Mouse (Mus musculus) intestine, embryonic 15.5 days (tissue): Measurements from ENCODE around the gene Tead1. TPM values are rescaled to one million over a fixed set of nuclear protein-coding genes. Genes with fewer than 3 reads are reported as not detected.

Experiments
- ATAC-seq: fragments of 200-750 bp; cut with Nextera tagmentation; 2 replicates; pipeline ENCODE4 v1.8.0; 2017; ENCODE audit warnings: moderate TSS enrichment, moderate library complexity
- H3K27ac ChIP-seq: fragments of 300-500 bp; sonication (generic); 2 replicates; pipeline ENCODE4 v1.5.1; 2015; ENCODE audit warnings: mild to moderate bottlenecking, inconsistent platforms
- H3K27me3 ChIP-seq: fragments of 300-500 bp; sonication (generic); replicated peaks from 2 replicates; pipeline ENCODE4 v1.6.1; 2015; ENCODE audit warnings: inconsistent platforms
- H3K36me3 ChIP-seq: fragments of 300-500 bp; sonication (generic); 2 replicates; pipeline ENCODE4 v1.6.1; 2015; ENCODE audit warnings: inconsistent platforms
- H3K4me1 ChIP-seq: fragments of 300-500 bp; sonication (generic); replicated peaks from 2 replicates; pipeline ENCODE4 v1.6.1; 2015; ENCODE audit warnings: inconsistent platforms
- H3K4me2 ChIP-seq: fragments of 300-500 bp; sonication (generic); replicated peaks from 2 replicates; pipeline ENCODE4 v1.6.1; 2015; ENCODE audit warnings: mild to moderate bottlenecking, inconsistent platforms
- H3K4me3 ChIP-seq: fragments of 300-500 bp; sonication (generic); replicated peaks from 2 replicates; pipeline ENCODE4 v1.5.1; 2015; ENCODE audit warnings: inconsistent platforms
- H3K9ac ChIP-seq: fragments of 300-500 bp; sonication (generic); 2 replicates; pipeline ENCODE4 v1.6.1; 2015; ENCODE audit warnings: inconsistent platforms
- H3K9me3 ChIP-seq: fragments of 300-500 bp; sonication (generic); 2 replicates; pipeline ENCODE4 v1.6.1; 2016; ENCODE audit warnings: inconsistent platforms
- WGBS: fragments of 180-500 bp; shearing (Covaris S2); methylation state at CpG from one replicate; pipeline ENCODE4 v1.1.7; 2015; 5-methylcytosine and 5-hydroxymethylcytosine counted together
- polyA plus RNA-seq: library from polyadenylated mRNA; unstranded; fragments of >200 nt; fragmentation: Nextera tagmentation; extraction: Ambion mirVana; gene quantifications from 2 replicates; pipeline ENCODE4 v1.2.1, GENCODE M21; 2015

Tead1 gene
- polyA plus RNA-seq, 1 experiment from 2014 or later, result 18.3 TPM

GRCm38 (mm10) chr7:112693566-112693965 lies 14.4 kb downstream of the Tead1 start:
- no peak for ATAC-seq
- H3K27ac ChIP-seq, result 0 out of 2 replicates have a peak overlapping the region, but pooled peaks have one; percentile 18
- no peak overlapping the region for H3K9ac ChIP-seq
- H3K36me3 ChIP-seq, result no peaks in the 10 kb centered on the region
- peaks cover 67% of the 10 kb centered on the region for H3K4me1 ChIP-seq
- no peak overlapping the region for H3K4me3 ChIP-seq
- 68% methylated on average over 10 of the region's 10 CpGs for WGBS
- no peaks in the 10 kb centered on the region for H3K9me3 ChIP-seq
- H3K4me2 ChIP-seq, result no peak overlapping the region
- H3K27me3 ChIP-seq, result no peaks in the 10 kb centered on the region

GRCm38 (mm10) chr7:112696777-112697161 lies 17.7 kb downstream of the Tead1 start:
- Histone ChIP-seq H3K4me1 (peaks cover 59% of the 10 kb centered on the region), H3K9ac (no peak overlapping the region)
- no peak for ATAC-seq

GRCm38 (mm10) chr7:112697162-112697841 lies 18.2 kb downstream of the Tead1 start:
- H3K27ac ChIP-seq, result peak overlapping the region; percentile 93
- H3K4me3 ChIP-seq, result no peak overlapping the region
- H3K9me3 ChIP-seq, result no peaks in the 10 kb centered on the region
- no peaks in the 10 kb centered on the region for H3K27me3 ChIP-seq
- H3K9ac ChIP-seq, result peak overlapping the region; percentile 35; the same call in 1 of the 2 replicates
- H3K36me3 ChIP-seq, result no peaks in the 10 kb centered on the region
- H3K4me1 ChIP-seq, result peaks cover 54% of the 10 kb centered on the region
- H3K4me2 ChIP-seq, result peak overlapping the region; percentile 50
- ATAC-seq, result peak; percentile 65
- WGBS, result 8% methylated on average over 10 of the region's 10 CpGs

More at GRCm38 (mm10) chr7:112696777-112697161, 17.7 kb downstream of the Tead1 start:
- Histone ChIP-seq H3K27me3 (no peaks in the 10 kb centered on the region), H3K36me3 (no peaks in the 10 kb centered on the region), H3K9me3 (no peaks in the 10 kb centered on the region), H3K27ac (peak overlapping the region; percentile 93), H3K4me3 (no peak overlapping the region), H3K4me2 (peak overlapping the region; percentile 50)
- 28% methylated on average over 4 of the region's 4 CpGs for WGBS

GRCm38 (mm10) chr7:112700082-112700481 lies 21.0 kb downstream of the Tead1 start:
- peaks cover 38% of the 10 kb centered on the region for H3K4me1 ChIP-seq
- 51% methylated on average over 5 of the region's 5 CpGs for WGBS
- no peaks in the 10 kb centered on the region for H3K9me3 ChIP-seq
- H3K4me2 ChIP-seq, result no peak overlapping the region
- H3K9ac ChIP-seq, result no peak overlapping the region
- H3K36me3 ChIP-seq, result no peaks in the 10 kb centered on the region
- ATAC-seq, result no peak
- H3K4me3 ChIP-seq, result no peak overlapping the region
- no peaks in the 10 kb centered on the region for H3K27me3 ChIP-seq
- no peak overlapping the region for H3K27ac ChIP-seq

GRCm38 (mm10) chr7:112703341-112703740 lies 24.2 kb downstream of the Tead1 start:
- Histone ChIP-seq H3K9ac (no peak overlapping the region), H3K9me3 (no peaks in the 10 kb centered on the region), H3K4me3 (no peak overlapping the region), H3K4me1 (peaks cover 19% of the 10 kb centered on the region; the same call in 1 of the 2 replicates), H3K27ac (no peak overlapping the region), H3K27me3 (no peaks in the 10 kb centered on the region), H3K36me3 (no peaks in the 10 kb centered on the region), H3K4me2 (no peak overlapping the region)
- 66% methylated on average over 4 of the region's 4 CpGs for WGBS
- no peak for ATAC-seq

GRCm38 (mm10) chr7:112705870-112706269 lies 26.8 kb downstream of the Tead1 start:
- H3K9ac ChIP-seq, result no peak overlapping the region
- 39% methylated on average over 9 of the region's 9 CpGs for WGBS
- no peak overlapping the region for H3K4me3 ChIP-seq
- H3K36me3 ChIP-seq, result no peaks in the 10 kb centered on the region
- peak overlapping the region; percentile 48 for H3K27ac ChIP-seq
- no peaks in the 10 kb centered on the region for H3K9me3 ChIP-seq
- ATAC-seq, result peak; percentile 92
- H3K4me2 ChIP-seq, result peak overlapping the region; percentile 7; the same call in 1 of the 2 replicates
- peaks cover 17% of the 10 kb centered on the region for H3K4me1 ChIP-seq
- no peaks in the 10 kb centered on the region for H3K27me3 ChIP-seq

GRCm38 (mm10) chr7:112706756-112707155 lies 27.6 kb downstream of the Tead1 start:
- Histone ChIP-seq H3K36me3 (no peaks in the 10 kb centered on the region), H3K9ac (no peak overlapping the region), H3K27me3 (no peaks in the 10 kb centered on the region), H3K4me1 (peaks cover 24% of the 10 kb centered on the region), H3K4me3 (no peak overlapping the region), H3K27ac (no peak overlapping the region), H3K4me2 (no peak overlapping the region), H3K9me3 (no peaks in the 10 kb centered on the region)
- WGBS, result 44% methylated on average over 3 of the region's 4 CpGs
- 0 out of 2 replicates have a peak, but pooled peaks have one; percentile 13 for ATAC-seq

GRCm38 (mm10) chr7:112710409-112711107 lies 31.4 kb downstream of the Tead1 start:
- Histone ChIP-seq H3K9ac (no peak overlapping the region), H3K36me3 (no peaks in the 10 kb centered on the region), H3K4me3 (no peak overlapping the region), H3K27ac (no peak overlapping the region), H3K4me1 (peaks cover 30% of the 10 kb centered on the region), H3K27me3 (no peaks in the 10 kb centered on the region), H3K9me3 (no peaks in the 10 kb centered on the region), H3K4me2 (no peak overlapping the region)
- ATAC-seq, result no peak
- 72% methylated on average over 7 of the region's 7 CpGs for WGBS

- no peaks in the 10 kb centered on the region for H3K27me3 ChIP-seq
- ATAC-seq, result peak; percentile 40
- no peak overlapping the region for H3K9ac ChIP-seq
- H3K36me3 ChIP-seq, result no peaks in the 10 kb centered on the region
- WGBS, result 70% methylated on average over 5 of the region's 5 CpGs
- no peaks in the 10 kb centered on the region for H3K9me3 ChIP-seq
- H3K4me1 ChIP-seq, result peaks cover 38% of the 10 kb centered on the region
- H3K27ac ChIP-seq, result 0 out of 2 replicates have a peak overlapping the region, but pooled peaks have one; percentile 33
- H3K4me2 ChIP-seq, result no peak overlapping the region
- H3K4me3 ChIP-seq, result no peak overlapping the region
Observed at GRCm38 (mm10) chr7:112711977-112712376, 32.9 kb downstream of the Tead1 start.

GRCm38 (mm10) chr7:112713509-112713908 lies 34.4 kb downstream of the Tead1 start:
- H3K36me3 ChIP-seq, result no peaks in the 10 kb centered on the region
- ATAC-seq, result no peak
- no peaks in the 10 kb centered on the region for H3K9me3 ChIP-seq
- no peak overlapping the region for H3K27ac ChIP-seq
- H3K4me2 ChIP-seq, result no peak overlapping the region
- no peak overlapping the region for H3K4me3 ChIP-seq
- WGBS, result 61% methylated on average over 5 of the region's 5 CpGs
- H3K27me3 ChIP-seq, result no peaks in the 10 kb centered on the region
- H3K4me1 ChIP-seq, result peaks cover 51% of the 10 kb centered on the region
- no peak overlapping the region for H3K9ac ChIP-seq

GRCm38 (mm10) chr7:112714783-112715182 lies 35.7 kb downstream of the Tead1 start:
- H3K9me3 ChIP-seq, result no peaks in the 10 kb centered on the region
- H3K4me1 ChIP-seq, result peaks cover 47% of the 10 kb centered on the region
- H3K9ac ChIP-seq, result no peak overlapping the region
- no peak for ATAC-seq
- no peaks in the 10 kb centered on the region for H3K36me3 ChIP-seq
- no peak overlapping the region for H3K27ac ChIP-seq
- no peak overlapping the region for H3K4me2 ChIP-seq
- no peaks in the 10 kb centered on the region for H3K27me3 ChIP-seq
- WGBS, result 79% methylated on average over 6 of the region's 6 CpGs
- H3K4me3 ChIP-seq, result no peak overlapping the region

- H3K9me3 ChIP-seq, result no peaks in the 10 kb centered on the region
- no peak overlapping the region for H3K9ac ChIP-seq
- H3K4me2 ChIP-seq, result no peak overlapping the region
- no peak for ATAC-seq
- H3K36me3 ChIP-seq, result no peaks in the 10 kb centered on the region
- peaks cover 47% of the 10 kb centered on the region for H3K4me1 ChIP-seq
- no peaks in the 10 kb centered on the region for H3K27me3 ChIP-seq
- no peak overlapping the region for H3K27ac ChIP-seq
- 66% methylated on average over 6 of the region's 6 CpGs for WGBS
- no peak overlapping the region for H3K4me3 ChIP-seq
Observed at GRCm38 (mm10) chr7:112716701-112717100, 37.6 kb downstream of the Tead1 start.
